Mouse (Mus musculus) embryonic fibroblast, embryonic 13.5 days (primary cell): ENCODE results near the gene Ptprd. TPM values are rescaled to one million over a fixed set of nuclear protein-coding genes. Genes with fewer than 3 reads are reported as not detected.

Experiments used
- H3K27ac ChIP-seq: 2 replicates; pipeline ENCODE4 v1.5.1; 2012; ENCODE audit warnings: low read length, control low read depth, inconsistent platforms; ENCODE audit not compliant: insufficient read depth
- H3K4me1 ChIP-seq: 2 replicates; pipeline ENCODE4 v1.6.1; 2011; ENCODE audit warnings: low read length; ENCODE audit not compliant: control insufficient read depth, insufficient read depth
- H3K4me3 ChIP-seq: 2 replicates; pipeline ENCODE4 v1.5.1; 2011; ENCODE audit warnings: mild to moderate bottlenecking, control low read depth, low read length; ENCODE audit not compliant: insufficient read depth
- CTCF ChIP-seq: IDR thresholded peaks from 2 replicates; pipeline ENCODE4 v1.5.1; 2011; ENCODE audit warnings: mild to moderate bottlenecking, control low read depth, low read length, moderate library complexity, borderline replicate concordance; ENCODE audit not compliant: insufficient read depth
- POLR2A ChIP-seq: IDR thresholded peaks from 2 replicates; pipeline ENCODE4 v1.6.1; 2011; ENCODE audit warnings: low read depth, mild to moderate bottlenecking, control low read depth, low read length, moderate library complexity
- polyA plus RNA-seq: library from polyadenylated mRNA; stranded (reverse); fragments of >200 nt; gene quantifications from 2 replicates; pipeline ENCODE4 v1.2.4, GENCODE M21; 2011; ENCODE audit warnings: low read depth; ENCODE audit not compliant: missing spikeins, insufficient read length

The Ptprd gene
- polyA plus RNA-seq, 1 experiment: 39.3 TPM

- TF ChIP-seq CTCF: no peak
- TF ChIP-seq POLR2A: no peak
- H3K4me1 ChIP-seq: no peaks in the 10 kb centered on the region
- H3K4me3 ChIP-seq: no peak overlapping the region
- H3K27ac ChIP-seq: no peak overlapping the region
Measured at GRCm38 (mm10) chr4:76414591-76414990, 1797.2 kb downstream of the Ptprd start.

DNA sequence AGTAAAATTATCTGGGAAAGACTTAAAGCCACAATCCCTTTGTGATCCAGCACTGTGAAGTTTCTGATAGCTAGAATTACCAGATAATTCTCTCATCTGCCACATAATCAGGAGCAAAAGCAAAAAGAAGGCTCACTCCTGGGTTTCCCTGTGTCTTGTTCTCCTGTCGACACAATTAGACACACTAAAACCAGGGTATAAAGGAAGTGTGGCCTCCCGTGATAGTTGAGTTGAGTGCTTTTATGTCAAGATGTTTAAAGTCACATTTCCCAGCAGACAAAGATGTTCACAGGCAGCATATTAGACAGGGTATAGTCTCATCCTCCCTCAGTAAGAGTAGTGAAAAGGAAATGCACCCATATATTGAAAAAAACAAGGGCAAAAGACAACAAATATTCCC is 1801.7 kb downstream of the Ptprd start:
- no peak overlapping the region for H3K4me3 ChIP-seq
- no peak overlapping the region for H3K27ac ChIP-seq
- TF ChIP-seq POLR2A: no peak
- TF ChIP-seq CTCF: no peak
- no peaks in the 10 kb centered on the region for H3K4me1 ChIP-seq

- H3K4me1 ChIP-seq: no peaks in the 10 kb centered on the region
- no peak overlapping the region for H3K4me3 ChIP-seq
- no peak overlapping the region for H3K27ac ChIP-seq
- no peak for TF ChIP-seq POLR2A
- TF ChIP-seq CTCF: no peak
Measured at GRCm38 (mm10) chr4:76409159-76409558, 1802.6 kb downstream of the Ptprd start.

GRCm38 (mm10) chr4:76405862-76406454 is 1805.8 kb downstream of the Ptprd start:
- no peak for TF ChIP-seq CTCF
- TF ChIP-seq POLR2A: no peak
- H3K27ac ChIP-seq: no peak overlapping the region

DNA sequence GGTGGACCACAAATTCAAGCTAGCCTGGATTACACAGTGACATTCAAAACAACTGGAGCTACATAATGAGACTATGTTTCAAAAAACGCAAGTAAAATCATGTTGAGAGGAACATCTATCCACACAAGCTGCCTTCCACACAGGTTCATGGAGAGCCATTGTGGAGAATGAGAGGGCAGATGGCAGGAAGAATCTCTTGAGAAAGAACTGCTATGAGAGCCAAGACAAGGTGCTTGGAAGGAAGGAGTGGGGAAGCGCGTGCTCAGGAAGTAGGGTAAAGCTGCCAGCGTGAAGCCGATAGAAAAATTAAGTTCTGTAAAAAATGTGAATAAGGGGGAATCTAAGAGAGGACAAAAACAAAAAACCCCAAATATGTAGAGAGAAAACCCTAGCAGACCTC is 1808.5 kb downstream of the Ptprd start:
- TF ChIP-seq POLR2A: no peak
- no peak for TF ChIP-seq CTCF

More at GRCm38 (mm10) chr4:76405862-76406454, 1805.8 kb downstream of the Ptprd start:
- Histone ChIP-seq H3K4me3 (no peak overlapping the region), H3K4me1 (no peaks in the 10 kb centered on the region)

DNA sequence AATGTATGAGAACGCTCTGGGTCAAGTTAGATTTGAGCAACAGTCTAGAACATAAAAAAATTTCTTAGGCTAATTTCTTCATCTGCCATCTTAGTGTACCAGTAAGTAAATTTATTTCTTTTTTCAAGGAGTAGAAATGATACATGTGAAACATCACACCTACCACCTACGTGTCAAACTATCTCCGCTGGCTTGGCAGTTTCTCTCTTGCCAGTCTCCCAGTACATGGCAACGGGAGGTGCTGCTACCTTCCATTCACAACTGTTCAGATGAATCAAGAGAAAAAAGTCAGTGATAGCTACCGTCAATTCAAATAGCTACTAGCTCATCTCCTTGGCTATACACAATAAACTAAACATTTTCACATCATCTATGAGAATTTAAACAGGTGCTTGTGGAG is 1823.9 kb downstream of the Ptprd start:
- no peaks in the 10 kb centered on the region for H3K4me1 ChIP-seq
- TF ChIP-seq POLR2A (no peak), CTCF (no peak)
- H3K27ac ChIP-seq: no peak overlapping the region
- H3K4me3 ChIP-seq: no peak overlapping the region

More for the DNA sequence above, 1808.5 kb downstream of the Ptprd start:
- Histone ChIP-seq H3K4me1 (no peaks in the 10 kb centered on the region), H3K4me3 (no peak overlapping the region), H3K27ac (no peak overlapping the region)

GRCm38 (mm10) chr4:76386978-76387824 is 1824.6 kb downstream of the Ptprd start:
- Histone ChIP-seq H3K4me1 (no peaks in the 10 kb centered on the region), H3K27ac (no peak overlapping the region), H3K4me3 (no peak overlapping the region)
- TF ChIP-seq CTCF (no peak), POLR2A (no peak)

DNA sequence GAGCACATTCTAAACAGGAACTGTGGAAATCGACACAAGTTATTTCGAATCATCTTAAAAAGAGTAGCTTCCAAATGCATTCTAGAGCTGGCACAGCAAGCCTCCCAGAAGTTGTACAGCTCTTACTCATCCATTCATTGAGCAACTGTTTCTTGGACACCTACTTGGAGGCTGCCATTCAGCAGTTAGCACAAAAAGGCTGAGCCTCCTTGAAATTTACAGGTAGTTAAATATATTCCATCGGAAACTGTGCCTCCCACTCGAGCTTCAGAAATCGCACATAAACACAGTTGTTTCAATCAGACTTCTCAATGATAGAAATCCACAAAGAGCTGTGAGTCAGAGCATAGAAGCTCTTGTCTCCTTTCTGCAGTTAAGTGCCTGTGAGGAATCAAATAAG is 1825.9 kb downstream of the Ptprd start:
- no peaks in the 10 kb centered on the region for H3K4me1 ChIP-seq
- no peak overlapping the region for H3K27ac ChIP-seq
- no peak overlapping the region for H3K4me3 ChIP-seq
- TF ChIP-seq CTCF: no peak
- TF ChIP-seq POLR2A: no peak

GRCm38 (mm10) chr4:76380312-76380917 is 1831.3 kb downstream of the Ptprd start:
- TF ChIP-seq CTCF (no peak), POLR2A (no peak)
- Histone ChIP-seq H3K4me1 (no peaks in the 10 kb centered on the region), H3K4me3 (no peak overlapping the region), H3K27ac (no peak overlapping the region)

DNA sequence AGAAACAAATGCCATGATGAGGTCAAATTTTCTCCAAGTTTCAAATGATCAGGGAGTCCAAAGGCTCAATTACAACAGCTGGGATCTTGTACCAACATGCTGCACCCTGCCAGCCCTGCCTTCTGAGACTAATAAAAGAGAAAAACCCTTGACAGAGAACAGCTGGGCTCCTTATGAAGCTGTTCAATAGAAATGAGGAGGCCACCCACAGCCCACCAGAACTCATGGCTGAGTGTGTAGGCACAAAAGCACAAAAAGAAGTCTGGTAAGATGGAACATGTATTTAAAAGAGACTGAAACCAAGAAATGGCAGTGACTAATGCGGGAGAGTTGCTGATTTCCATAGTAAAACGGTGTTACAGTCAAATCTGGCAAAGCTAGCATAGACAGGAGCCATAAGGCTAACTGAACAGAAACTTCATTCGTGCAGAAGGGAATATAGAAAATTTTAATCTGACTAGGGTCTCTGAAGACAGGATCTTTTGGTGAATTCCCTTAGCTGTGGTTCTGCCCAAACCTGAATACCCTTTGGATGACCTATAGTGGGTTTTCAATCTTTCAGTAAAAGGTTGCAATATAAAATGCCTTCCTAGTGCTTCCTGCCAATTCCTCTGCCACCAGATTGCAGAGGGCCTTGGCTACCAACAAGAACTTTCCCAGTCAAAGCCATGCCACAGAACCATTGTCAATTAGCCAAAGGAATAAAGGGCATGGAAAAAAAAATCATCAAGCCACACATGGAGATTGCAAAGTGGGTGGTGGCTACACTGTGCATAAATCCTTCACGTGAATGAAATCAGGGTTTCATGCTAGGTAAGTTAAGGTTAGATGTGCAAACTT is 1841.5 kb downstream of the Ptprd start:
- peaks cover 10% of the 10 kb centered on the region; the same call in 1 of the 2 replicates for H3K4me1 ChIP-seq
- TF ChIP-seq POLR2A (no peak), CTCF (no peak)
- no peak overlapping the region for H3K4me3 ChIP-seq
- peak overlapping the region; percentile 49 for H3K27ac ChIP-seq
